Mouse (Mus musculus) stomach, embryonic 14.5 days (tissue): ENCODE measurements around the gene Ush1c. TPM values are rescaled to one million over a fixed set of nuclear protein-coding genes. Genes with fewer than 3 reads are reported as not detected.

Source experiments
- ATAC-seq: fragments of 200-750 bp; cut with Nextera tagmentation; 2 replicates; pipeline ENCODE4 v1.8.0; 2017; ENCODE audit warnings: low read depth, moderate TSS enrichment; ENCODE audit not compliant: insufficient number of reproducible peaks, insufficient read depth, low FRiP score
- H3K27ac ChIP-seq: fragments of 300-500 bp; sonication (generic); 2 replicates; pipeline ENCODE4 v1.5.1; 2014; ENCODE audit warnings: mild to moderate bottlenecking, low read length, moderate library complexity, mixed read lengths
- H3K27me3 ChIP-seq: fragments of 300-500 bp; sonication (generic); 2 replicates; pipeline ENCODE4 v1.6.1; 2014; ENCODE audit warnings: low read length, control low read depth, mixed read lengths; ENCODE audit not compliant: control insufficient read depth, insufficient read depth
- H3K36me3 ChIP-seq: fragments of 300-500 bp; sonication (generic); 2 replicates; pipeline ENCODE4 v1.6.1; 2014; ENCODE audit warnings: mild to moderate bottlenecking, control low read depth, low read length, moderate library complexity, mixed read lengths; ENCODE audit not compliant: control insufficient read depth, insufficient read depth
- H3K4me1 ChIP-seq: fragments of 300-500 bp; sonication (generic); 2 replicates; pipeline ENCODE4 v1.6.1; 2014; ENCODE audit warnings: low read length, control low read depth, mixed read lengths; ENCODE audit not compliant: control insufficient read depth, insufficient read depth
- H3K4me2 ChIP-seq: fragments of 300-500 bp; sonication (generic); replicated peaks from 2 replicates; pipeline ENCODE4 v1.6.1; 2014; ENCODE audit warnings: low read depth, low read length, control low read depth
- H3K4me3 ChIP-seq: fragments of 300-500 bp; sonication (generic); 2 replicates; pipeline ENCODE4 v1.5.1; 2014; ENCODE audit warnings: low read depth, low read length, control low read depth
- H3K9ac ChIP-seq: fragments of 300-500 bp; sonication (generic); replicated peaks from 2 replicates; pipeline ENCODE4 v1.6.1; 2014; ENCODE audit warnings: low read depth, mild to moderate bottlenecking, control low read depth, low read length, moderate library complexity, mixed read lengths
- H3K9me3 ChIP-seq: fragments of 300-500 bp; sonication (generic); 2 replicates; pipeline ENCODE4 v1.6.1; 2016; ENCODE audit warnings: low read depth, low read length, control low read depth; ENCODE audit not compliant: control insufficient read depth
- WGBS: fragments of 180-500 bp; shearing (Covaris S2); extraction: QIAGEN DNeasy Blood & Tissue Kit; methylation state at CpG from one replicate; pipeline ENCODE4 v1.1.7; 2014; 5-methylcytosine and 5-hydroxymethylcytosine counted together
- polyA plus RNA-seq: library from polyadenylated mRNA; unstranded; fragments of >200 nt; fragmentation: Nextera tagmentation; extraction: Ambion mirVana; gene quantifications from 2 replicates; pipeline ENCODE4 v1.2.1, GENCODE M21; 2014

Ush1c gene
- 2.5 TPM in 2 replicates for polyA plus RNA-seq

DNA sequence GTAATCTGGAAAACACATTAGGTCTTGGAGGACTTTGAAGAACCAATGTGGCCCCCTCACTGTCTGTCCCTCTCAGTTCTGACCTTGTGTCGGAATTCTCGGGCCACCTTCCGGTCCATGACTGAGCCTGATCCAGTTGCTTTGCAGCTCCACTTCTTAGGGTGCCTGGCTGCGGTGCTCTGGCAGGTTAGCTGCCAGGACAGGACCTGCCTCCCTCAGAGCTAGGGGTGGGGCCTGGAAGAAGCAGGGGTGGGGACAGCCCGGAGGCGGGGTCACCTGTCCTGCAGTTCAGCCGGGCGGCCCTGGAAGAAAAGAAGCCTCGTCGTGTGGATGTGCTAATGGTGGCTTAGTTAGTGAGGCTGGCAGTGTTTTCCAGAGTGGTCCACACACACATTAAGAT lies at the start of gene Ush1c:
Ush1c (minus strand) TSS at position 158 of the 400 bp plus-strand sequence.
- Histone ChIP-seq H3K27me3 (no peaks in the 10 kb centered on the region), H3K4me2 (no peak within 1 kb of the TSS), H3K27ac (no peak within 1 kb of the TSS), H3K4me3 (no peak within 1 kb of the TSS), H3K9ac (no peak within 1 kb of the TSS), H3K4me1 (no peaks in the 10 kb centered on the region), H3K36me3 (no peaks in the 10 kb centered on the region), H3K9me3 (no peaks in the 10 kb centered on the region)
- no peak; the same call in 1 of the 2 replicates for ATAC-seq
- WGBS = 26% methylated on average over 10 of the region's 10 CpGs

DNA sequence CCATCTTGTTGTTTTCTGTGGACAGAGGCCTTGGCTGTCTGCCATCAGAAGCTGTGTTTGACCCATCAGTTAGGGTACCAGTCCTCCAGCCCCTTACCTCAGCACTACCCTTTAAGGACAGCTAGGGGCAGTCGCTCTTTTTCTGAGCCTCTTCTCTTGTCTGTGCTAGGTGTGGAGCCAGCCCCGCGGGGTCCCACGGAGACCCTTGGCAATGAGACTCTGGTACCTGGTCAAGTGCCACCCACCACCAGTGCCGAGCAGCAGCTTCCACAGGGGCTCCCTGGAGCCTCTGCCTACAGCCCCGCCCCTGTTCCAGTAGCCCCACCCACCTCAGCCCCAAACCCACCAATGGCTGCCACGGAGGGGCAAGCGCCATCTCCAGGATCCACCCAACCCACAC lies 48.7 kb upstream of the Ush1c start:
- no peak for ATAC-seq
- Histone ChIP-seq H3K36me3 (no peaks in the 10 kb centered on the region), H3K9ac (no peak overlapping the region), H3K4me2 (no peak overlapping the region), H3K27ac (no peak overlapping the region), H3K9me3 (no peaks in the 10 kb centered on the region), H3K27me3 (no peaks in the 10 kb centered on the region), H3K4me3 (no peak overlapping the region), H3K4me1 (no peaks in the 10 kb centered on the region)
- WGBS = 25% methylated on average over 8 of the region's 8 CpGs

DNA sequence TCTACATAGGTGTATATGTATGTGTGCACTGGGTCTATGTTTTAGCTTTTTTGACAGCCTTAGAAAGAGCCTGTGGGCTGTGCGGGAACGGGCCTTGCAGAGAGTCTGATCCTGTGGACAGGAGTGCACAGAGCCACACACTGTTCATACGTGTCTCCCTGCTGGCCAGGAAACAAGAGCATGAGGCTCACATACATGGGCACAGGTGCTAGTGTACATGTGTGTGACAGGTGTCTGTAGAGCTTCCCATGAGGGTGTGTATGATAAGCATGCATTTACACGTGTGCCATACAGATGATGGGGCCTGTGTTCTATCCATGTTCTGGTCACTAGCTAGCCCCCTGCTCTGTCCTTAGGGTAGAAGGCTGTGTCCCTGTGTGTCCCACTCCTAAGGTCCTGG lies 48.1 kb upstream of the Ush1c start:
- Histone ChIP-seq H3K36me3 (no peaks in the 10 kb centered on the region), H3K27ac (no peak overlapping the region), H3K27me3 (no peaks in the 10 kb centered on the region), H3K4me2 (no peak overlapping the region), H3K4me1 (no peaks in the 10 kb centered on the region), H3K4me3 (no peak overlapping the region), H3K9ac (no peak overlapping the region), H3K9me3 (no peaks in the 10 kb centered on the region)
- ATAC-seq = no peak
- WGBS = 93% methylated on average over 4 of the region's 4 CpGs

- no peaks in the 10 kb centered on the region for H3K9me3 ChIP-seq
- H3K4me1 ChIP-seq = no peaks in the 10 kb centered on the region
- WGBS = 86% methylated on average over 12 of the region's 12 CpGs
- no peak for ATAC-seq
- no peak overlapping the region for H3K4me3 ChIP-seq
- H3K36me3 ChIP-seq = no peaks in the 10 kb centered on the region
- no peaks in the 10 kb centered on the region for H3K27me3 ChIP-seq
- H3K27ac ChIP-seq = no peak overlapping the region
- no peak overlapping the region for H3K9ac ChIP-seq
- H3K4me2 ChIP-seq = no peak overlapping the region
Measured at GRCm38 (mm10) chr7:46285161-46285839, 47.0 kb upstream of the Ush1c start.

DNA sequence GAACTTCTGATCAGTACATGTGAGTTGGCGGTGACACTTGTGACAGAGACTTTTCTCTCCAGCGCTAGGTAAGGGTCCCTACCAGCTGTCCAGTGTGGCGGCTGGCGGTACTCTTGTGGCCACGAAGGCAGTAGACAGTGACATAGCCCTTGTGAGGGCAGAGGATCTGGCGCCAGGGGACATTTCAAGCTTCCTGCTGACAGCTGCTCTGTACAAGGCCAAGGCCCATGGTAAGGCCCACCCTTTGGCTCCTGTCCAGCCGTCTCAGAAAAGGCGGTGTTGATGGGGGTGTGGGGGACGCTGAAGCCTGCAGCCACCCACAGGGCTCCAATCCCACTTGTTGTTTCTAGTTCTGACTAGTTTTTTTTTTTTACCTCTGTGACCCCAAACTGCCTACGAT lies 45.4 kb upstream of the Ush1c start:
- no peak for ATAC-seq
- H3K4me1 ChIP-seq = no peaks in the 10 kb centered on the region
- H3K4me2 ChIP-seq = no peak overlapping the region
- no peaks in the 10 kb centered on the region for H3K27me3 ChIP-seq
- no peaks in the 10 kb centered on the region for H3K36me3 ChIP-seq
- H3K9me3 ChIP-seq = no peaks in the 10 kb centered on the region
- H3K27ac ChIP-seq = no peak overlapping the region
- 78% methylated on average over 10 of the region's 10 CpGs for WGBS
- no peak overlapping the region for H3K9ac ChIP-seq
- H3K4me3 ChIP-seq = no peak overlapping the region

DNA sequence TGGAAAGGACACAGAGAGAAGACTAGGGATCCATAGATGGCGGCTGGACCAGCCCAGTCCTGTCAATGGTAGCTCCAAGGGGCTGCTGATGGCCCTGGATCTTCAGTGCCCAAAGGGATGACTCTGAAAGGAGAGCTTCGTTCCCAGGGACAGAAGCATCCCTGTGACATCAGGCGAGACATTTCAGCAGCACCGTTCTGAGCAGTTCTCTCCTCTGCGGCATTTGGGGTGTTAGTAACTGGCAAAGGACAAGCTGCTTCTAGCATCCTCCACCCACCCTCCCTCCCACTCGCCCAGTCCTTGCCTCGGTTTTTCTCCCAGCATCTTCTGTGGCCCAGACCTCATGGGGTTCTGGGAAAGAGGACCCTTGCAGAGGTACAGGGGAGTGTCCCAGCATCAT lies 44.0 kb upstream of the Ush1c start:
- WGBS = 52% methylated on average over 7 of the region's 7 CpGs
- Histone ChIP-seq H3K27me3 (no peaks in the 10 kb centered on the region), H3K27ac (no peak overlapping the region), H3K9ac (no peak overlapping the region), H3K4me2 (no peak overlapping the region), H3K4me3 (no peak overlapping the region), H3K4me1 (no peaks in the 10 kb centered on the region), H3K9me3 (no peaks in the 10 kb centered on the region), H3K36me3 (no peaks in the 10 kb centered on the region)
- ATAC-seq = no peak

DNA sequence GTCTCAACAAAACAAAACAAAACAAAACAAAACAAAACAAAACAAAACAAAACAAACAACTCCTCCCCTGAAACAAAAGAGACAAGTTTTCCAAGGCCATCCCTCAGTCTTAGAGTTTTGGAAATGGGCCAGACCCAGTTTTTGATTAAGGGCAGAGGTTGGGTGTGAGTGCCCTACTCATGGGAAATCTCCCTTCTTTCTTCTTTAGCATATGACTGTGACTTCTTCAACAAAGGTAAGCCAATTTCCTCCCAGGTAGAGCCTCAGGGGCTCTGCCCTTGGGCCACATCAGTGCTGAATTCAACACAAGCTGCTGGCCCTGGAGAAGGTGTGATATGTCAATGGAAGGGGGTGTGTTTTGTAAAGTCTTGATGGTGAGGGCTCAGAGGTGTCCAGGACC lies 42.6 kb upstream of the Ush1c start:
- no peaks in the 10 kb centered on the region for H3K36me3 ChIP-seq
- no peak overlapping the region for H3K9ac ChIP-seq
- H3K27ac ChIP-seq = no peak overlapping the region
- no peaks in the 10 kb centered on the region for H3K4me1 ChIP-seq
- no peak overlapping the region for H3K4me2 ChIP-seq
- no peaks in the 10 kb centered on the region for H3K9me3 ChIP-seq
- no peak overlapping the region for H3K4me3 ChIP-seq
- ATAC-seq = no peak
- H3K27me3 ChIP-seq = no peaks in the 10 kb centered on the region

DNA sequence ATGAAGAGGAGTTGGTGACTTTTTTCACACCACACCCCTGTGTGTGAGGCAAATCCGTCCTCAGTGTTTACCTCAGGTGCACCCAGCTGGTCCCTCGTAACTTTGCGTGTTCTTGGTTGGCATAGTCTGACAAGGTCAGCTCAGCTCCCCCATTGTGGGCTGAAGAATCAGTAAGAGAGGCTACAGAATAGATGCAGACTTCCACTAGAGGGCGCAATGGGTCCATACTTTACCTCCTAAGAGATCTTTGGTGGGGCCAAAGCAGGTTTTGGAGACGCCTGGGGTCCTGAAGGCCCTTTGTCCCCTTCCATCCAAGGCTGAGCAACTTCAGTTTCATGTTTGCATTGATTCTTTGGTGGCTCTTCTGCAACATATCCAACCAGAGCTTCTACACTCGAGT lies 41.6 kb upstream of the Ush1c start:
- no peaks in the 10 kb centered on the region for H3K9me3 ChIP-seq
- H3K9ac ChIP-seq = no peak overlapping the region
- H3K4me1 ChIP-seq = no peaks in the 10 kb centered on the region
- no peak overlapping the region for H3K27ac ChIP-seq
- no peak overlapping the region for H3K4me3 ChIP-seq
- H3K36me3 ChIP-seq = no peaks in the 10 kb centered on the region
- 15% methylated on average over 6 of the region's 6 CpGs for WGBS
- H3K27me3 ChIP-seq = no peaks in the 10 kb centered on the region
- no peak for ATAC-seq
- H3K4me2 ChIP-seq = no peak overlapping the region

- Histone ChIP-seq H3K4me1 (no peaks in the 10 kb centered on the region), H3K27me3 (no peaks in the 10 kb centered on the region), H3K9ac (no peak overlapping the region), H3K27ac (no peak overlapping the region), H3K36me3 (no peaks in the 10 kb centered on the region), H3K4me3 (no peak overlapping the region), H3K9me3 (no peaks in the 10 kb centered on the region), H3K4me2 (no peak overlapping the region)
- no peak for ATAC-seq
- WGBS = 63% methylated on average over 5 of the region's 5 CpGs
Measured at GRCm38 (mm10) chr7:46276156-46276555, 37.9 kb upstream of the Ush1c start.
